Comparison of ENCODE assay signal across 9 mouse cellular contexts in the genomic region with DNA sequence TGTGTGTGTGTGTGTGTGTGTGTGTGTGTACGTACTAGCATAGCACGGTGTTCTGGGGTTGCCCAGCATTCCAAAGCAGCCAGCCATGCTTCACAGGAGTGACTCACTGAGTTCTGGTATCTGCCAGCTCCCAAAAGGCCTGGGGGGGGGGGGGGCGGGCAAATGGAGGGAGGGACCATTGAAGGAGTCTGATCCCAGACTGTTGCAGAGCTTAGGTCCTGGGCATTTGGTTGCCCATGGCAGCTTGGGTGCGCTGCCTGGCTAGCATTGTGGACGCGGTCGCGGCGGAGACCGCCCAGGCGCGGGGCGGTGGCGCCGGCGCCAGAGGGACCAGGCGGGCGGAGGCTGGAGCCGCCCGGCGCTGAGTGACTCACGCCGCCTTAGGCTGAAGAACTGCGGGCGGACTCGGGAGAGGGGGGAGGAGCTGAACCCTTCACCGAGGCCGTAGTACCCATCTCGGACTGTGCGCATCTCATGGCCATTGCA. TPM values are rescaled to one million over a fixed set of nuclear protein-coding genes. Genes with fewer than 3 reads are reported as not detected.
DNase-seq lines count a peak whose midpoint lies in the region; ATAC-seq and TF ChIP-seq lines count a peak whose summit lies in the region.
"Had no signal": no experiment of that assay in that cellular context is flagged by ENCODE, and none has a peak within 500 bp of the region (broad histone marks: within the 10 kb centered on the region; RNA-seq: fewer than 3 reads in every experiment).

No protein-coding gene starts in this region.

- H3K27ac ChIP-seq in gastrocnemius, adult 2 months = no peak overlapping the region
- H3K27ac ChIP-seq in forebrain, embryonic 13.5 days = peak overlapping the region; percentile 97
- H3K27ac ChIP-seq in limb, embryonic 10.5 days = 0 out of 2 replicates have a peak overlapping the region, but pooled peaks have one; percentile 15
- H3K27ac ChIP-seq in neural tube, embryonic 13.5 days (replicated peaks) = no peak overlapping the region

- TF ChIP-seq CTCF in gastrocnemius, adult 2 months (IDR thresholded peaks at IDR 0.05) = no peak

- WGBS in forebrain, embryonic 13.5 days = 2% methylated on average over 27 of the region's 30 CpGs
- 1% methylated on average over 30 of the region's 30 CpGs for WGBS in limb, embryonic 10.5 days
- under 1% methylated on average over 29 of the region's 30 CpGs for WGBS in neural tube, embryonic 13.5 days

- H3K36me3 ChIP-seq in forebrain, embryonic 13.5 days (ENCODE audit: poor library complexity, severe bottlenecking) = peaks cover 10% of the 10 kb centered on the region; the same call in 1 of the 2 replicates
- H3K36me3 ChIP-seq in limb, embryonic 10.5 days = no peaks in the 10 kb centered on the region
- H3K36me3 ChIP-seq in neural tube, embryonic 13.5 days = no peaks in the 10 kb centered on the region

- H3K9ac ChIP-seq in forebrain, embryonic 13.5 days = peak overlapping the region; percentile 90
- H3K9ac ChIP-seq in neural tube, embryonic 13.5 days = no peak overlapping the region

- intact Hi-C loops in gastrocnemius, adult 2 months (cut with DNase I) = loop anchor here (10.0 kb wide), 1 partner anchor 838 kb away; no protein-coding TSS in a partner anchor
- intact Hi-C loops in gastrocnemius, postnatal 14 days (cut with DNase I; ENCODE audit: low total_unique reads) = loop anchor here (10.0 kb wide), 1 partner anchor 388 kb away; no protein-coding TSS in a partner anchor
- intact Hi-C loops in left cerebral cortex, postnatal 14 days (cut with DNase I) = loop anchor here (10.0 kb wide), 1 partner anchor 288 kb away; no protein-coding TSS in a partner anchor

- ATAC-seq in forebrain, embryonic 13.5 days = no peak
- no peak for ATAC-seq in neural tube, embryonic 13.5 days (ENCODE audit: low read depth)

- peaks cover 77% of the 10 kb centered on the region for H3K27me3 ChIP-seq in forebrain, embryonic 13.5 days
- H3K27me3 ChIP-seq in limb, embryonic 10.5 days (ENCODE audit: low read depth, poor library complexity, severe bottlenecking) = peaks cover 95% of the 10 kb centered on the region
- H3K27me3 ChIP-seq in neural tube, embryonic 13.5 days = peaks cover 92% of the 10 kb centered on the region
- H3K27me3 ChIP-seq: CH12.LX had no signal

- no peaks in the 10 kb centered on the region for H3K9me3 ChIP-seq in forebrain, embryonic 13.5 days (replicated peaks)
- H3K9me3 ChIP-seq in limb, embryonic 10.5 days (replicated peaks) = no peaks in the 10 kb centered on the region
- H3K9me3 ChIP-seq in neural tube, embryonic 13.5 days = no peaks in the 10 kb centered on the region

- DNase-seq in gastrocnemius, adult 2 months = peak; percentile 47
- DNase-seq in gastrocnemius, postnatal 14 days = no peak
- peak; percentile 94 for DNase-seq in NIH3T3 (ENCODE audit: low read depth)
- DNase-seq in limb, embryonic 10.5 days (ENCODE audit: low spot score) = peak; percentile 75
- no peak for DNase-seq in layer of hippocampus, postnatal 10 days (ENCODE audit: low spot score in 2 of 2)
- no peak for DNase-seq in left cerebral cortex, postnatal 14 days (ENCODE audit: low spot score in 2 of 2)

- H3K4me3 ChIP-seq in gastrocnemius, adult 2 months = peak overlapping the region; percentile 49
- H3K4me3 ChIP-seq in forebrain, embryonic 13.5 days = peak overlapping the region; percentile 69
- peak overlapping the region; percentile 34 for H3K4me3 ChIP-seq in limb, embryonic 10.5 days
- H3K4me3 ChIP-seq in neural tube, embryonic 13.5 days = no peak overlapping the region

- peaks cover 77% of the 10 kb centered on the region for H3K4me1 ChIP-seq in forebrain, embryonic 13.5 days
- H3K4me1 ChIP-seq in limb, embryonic 10.5 days = peaks cover 81% of the 10 kb centered on the region
- H3K4me1 ChIP-seq in neural tube, embryonic 13.5 days (replicated peaks) = peaks cover 42% of the 10 kb centered on the region

- H3K4me2 ChIP-seq in forebrain, embryonic 13.5 days = peak overlapping the region; percentile 92
- H3K4me2 ChIP-seq in neural tube, embryonic 13.5 days = peak overlapping the region; percentile 24; the same call in 1 of the 2 replicates

RNA-seq across cellular contexts. Expression of gene Dlx2, which starts 3.7 kb away (rescaled TPM):
- not detected for total RNA-seq in gastrocnemius, adult 2 months (2021)
- under 1 TPM in 1 of 2 experiments, not detected in 1; 0.10 TPM for total RNA-seq in gastrocnemius, postnatal 14 days (2021)
- 71.0 and 83.2 TPM in 2 replicates for polyA plus RNA-seq in forebrain, embryonic 13.5 days (2015; fragmentation: Nextera tagmentation; extraction: Ambion mirVana)
- polyA plus RNA-seq in limb, embryonic 10.5 days (2016; fragmentation: Nextera tagmentation; extraction: Ambion mirVana) = 4.9 and 7.2 TPM in 2 replicates
- polyA plus RNA-seq in neural tube, embryonic 13.5 days (2015; fragmentation: Nextera tagmentation; extraction: Ambion mirVana) = 0.22 and 0.73 TPM in 2 replicates
- total RNA-seq in layer of hippocampus, postnatal 10 days (2021) = 1 to 10 TPM; 7.7 to 8.6 TPM
- 1 to 10 TPM; 4.7 to 6.9 TPM for total RNA-seq in left cerebral cortex, postnatal 14 days (2021)
- total RNA-seq: CH12.LX had no signal

RNA-seq across cellular contexts. Expression of gene Dlx1, which starts 14.9 kb away (rescaled TPM):
- under 1 TPM in 1 of 2 experiments, not detected in 1; 0.11 TPM for total RNA-seq in gastrocnemius, adult 2 months (2021)
- total RNA-seq in gastrocnemius, postnatal 14 days (2021) = under 1 TPM in 1 of 2 experiments, not detected in 1; 0.09 TPM
- 278 and 287 TPM in 2 replicates for polyA plus RNA-seq in forebrain, embryonic 13.5 days (2015; fragmentation: Nextera tagmentation; extraction: Ambion mirVana)
- 5.7 and 9.0 TPM in 2 replicates for polyA plus RNA-seq in limb, embryonic 10.5 days (2016; fragmentation: Nextera tagmentation; extraction: Ambion mirVana)
- 0.77 and 1.3 TPM in 2 replicates for polyA plus RNA-seq in neural tube, embryonic 13.5 days (2015; fragmentation: Nextera tagmentation; extraction: Ambion mirVana)
- total RNA-seq in layer of hippocampus, postnatal 10 days (2021) = 10 to 100 TPM; 25.5 to 29.3 TPM
- 10 to 100 TPM; 20.7 to 24.2 TPM for total RNA-seq in left cerebral cortex, postnatal 14 days (2021)

Comparison
In these comparisons a context has a peak if more than half of its experiments do, and no peak if none do; other contexts are left out.
1. DNase-seq: peak in gastrocnemius, adult 2 months (single experiment), NIH3T3 (single experiment) and limb, embryonic 10.5 days (single experiment); none in gastrocnemius, postnatal 14 days (single experiment), layer of hippocampus, postnatal 10 days (0 of 2) and left cerebral cortex, postnatal 14 days (0 of 2).
2. H3K27ac ChIP-seq: peak in forebrain, embryonic 13.5 days (single experiment) and limb, embryonic 10.5 days (single experiment); none in gastrocnemius, adult 2 months (single experiment) and neural tube, embryonic 13.5 days (single experiment).
3. RNA of gene Dlx2, which starts 3.7 kb away (total RNA-seq): 7.7 to 8.6 TPM in layer of hippocampus, postnatal 10 days and 4.7 to 6.9 TPM in left cerebral cortex, postnatal 14 days; 0.10 TPM in gastrocnemius, postnatal 14 days and not detected in gastrocnemius, adult 2 months; every median in the first group is over 4 times any median in the second.
4. RNA of gene Dlx1, which starts 14.9 kb away (total RNA-seq): 25.5 to 29.3 TPM in layer of hippocampus, postnatal 10 days and 20.7 to 24.2 TPM in left cerebral cortex, postnatal 14 days; 0.11 TPM in gastrocnemius, adult 2 months and 0.09 TPM in gastrocnemius, postnatal 14 days; every median in the first group is over 10 times any median in the second.